Mouse (Mus musculus) erythroblast, embryonic 14.5 days (primary cell): Measurements from ENCODE around the gene Tlr6. TPM values are rescaled to one million over a fixed set of nuclear protein-coding genes. Genes with fewer than 3 reads are reported as not detected.

Experiments
- H3K27me3 ChIP-seq: 2 replicates; pipeline ENCODE4 v1.6.1; 2012; ENCODE audit warnings: inconsistent platforms; ENCODE audit not compliant: control insufficient read depth
- H3K36me3 ChIP-seq: 2 replicates; pipeline ENCODE4 v1.6.1; 2012; ENCODE audit warnings: mild to moderate bottlenecking, inconsistent platforms; ENCODE audit not compliant: control insufficient read depth
- H3K4me1 ChIP-seq: 2 replicates; pipeline ENCODE4 v1.6.1; 2012; ENCODE audit warnings: inconsistent platforms; ENCODE audit not compliant: control insufficient read depth
- H3K4me3 ChIP-seq: replicated peaks from 2 replicates; pipeline ENCODE3; 2012; ENCODE audit warnings: moderate library complexity, mild to moderate bottlenecking, inconsistent platforms
- H3K9me3 ChIP-seq: 2 replicates; pipeline ENCODE4 v1.6.1; 2012; ENCODE audit warnings: low read length, inconsistent platforms, mixed read lengths; ENCODE audit not compliant: control insufficient read depth
- GATA1 ChIP-seq: IDR thresholded peaks from 2 replicates; pipeline ENCODE4 v1.6.1; 2012; ENCODE audit warnings: low read length, inconsistent platforms, mixed read lengths
- TAL1 ChIP-seq: IDR thresholded peaks from 3 replicates; pipeline ENCODE4 v1.6.1; 2012; ENCODE audit warnings: low read length, inconsistent platforms, mixed read lengths
- polyA plus RNA-seq: library from polyadenylated mRNA; stranded (reverse); fragments of >175 nt; gene quantifications from 2 replicates; pipeline ENCODE4 v1.2.3, GENCODE M21; 2012

Tlr6 gene
- polyA plus RNA-seq, 1 experiment = not detected

DNA sequence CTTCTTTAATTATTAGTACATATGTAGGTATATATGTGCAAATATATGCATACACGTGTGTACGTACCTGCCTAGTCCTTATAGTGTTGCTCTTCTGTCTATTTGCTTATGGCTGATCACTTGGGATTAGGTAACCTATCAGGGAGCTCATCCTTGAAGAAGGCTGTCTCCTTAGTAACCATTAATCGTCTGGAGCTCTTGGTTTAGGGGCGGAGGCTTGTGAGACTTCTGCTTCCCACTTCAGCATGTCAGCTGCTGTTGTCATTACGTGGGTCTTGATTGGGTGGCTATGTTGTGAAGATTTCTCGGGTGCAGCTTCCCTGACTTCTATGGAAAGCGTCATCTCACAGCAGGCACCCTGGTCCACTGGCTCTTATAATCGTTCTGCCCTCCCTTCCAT, 17.2 kb upstream of the Tlr6 start:
- Histone ChIP-seq H3K4me3 (no peak overlapping the region), H3K4me1 (no peaks in the 10 kb centered on the region), H3K27me3 (no peaks in the 10 kb centered on the region), H3K36me3 (no peaks in the 10 kb centered on the region; the same call in 1 of the 2 replicates), H3K9me3 (no peaks in the 10 kb centered on the region)
- no peak for TF ChIP-seq TAL1
- no peak for TF ChIP-seq GATA1

DNA sequence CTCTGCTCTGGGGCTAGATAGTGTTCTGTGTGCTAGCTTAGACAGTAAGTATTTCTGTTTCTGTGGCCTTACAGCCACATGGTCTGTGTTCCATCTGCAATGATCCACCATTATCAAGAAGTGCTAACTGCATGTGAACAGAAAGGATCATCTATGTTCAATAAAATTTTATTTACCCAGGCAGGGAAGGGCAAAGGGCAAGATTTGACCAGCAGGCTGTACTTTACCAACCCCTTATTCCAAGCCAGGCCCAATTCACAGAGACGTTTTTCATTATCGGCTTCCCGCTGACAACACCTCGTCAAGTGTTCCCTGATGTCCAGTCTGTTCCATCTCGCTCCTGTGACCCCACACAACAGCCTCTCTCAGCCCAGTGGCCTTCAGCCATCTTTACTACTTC, 15.2 kb upstream of the Tlr6 start:
- Histone ChIP-seq H3K27me3 (peaks cover 11% of the 10 kb centered on the region), H3K4me1 (peaks cover 4% of the 10 kb centered on the region), H3K36me3 (no peaks in the 10 kb centered on the region; the same call in 1 of the 2 replicates), H3K4me3 (no peak overlapping the region), H3K9me3 (no peaks in the 10 kb centered on the region)
- TF ChIP-seq TAL1 (no peak), GATA1 (no peak)

DNA sequence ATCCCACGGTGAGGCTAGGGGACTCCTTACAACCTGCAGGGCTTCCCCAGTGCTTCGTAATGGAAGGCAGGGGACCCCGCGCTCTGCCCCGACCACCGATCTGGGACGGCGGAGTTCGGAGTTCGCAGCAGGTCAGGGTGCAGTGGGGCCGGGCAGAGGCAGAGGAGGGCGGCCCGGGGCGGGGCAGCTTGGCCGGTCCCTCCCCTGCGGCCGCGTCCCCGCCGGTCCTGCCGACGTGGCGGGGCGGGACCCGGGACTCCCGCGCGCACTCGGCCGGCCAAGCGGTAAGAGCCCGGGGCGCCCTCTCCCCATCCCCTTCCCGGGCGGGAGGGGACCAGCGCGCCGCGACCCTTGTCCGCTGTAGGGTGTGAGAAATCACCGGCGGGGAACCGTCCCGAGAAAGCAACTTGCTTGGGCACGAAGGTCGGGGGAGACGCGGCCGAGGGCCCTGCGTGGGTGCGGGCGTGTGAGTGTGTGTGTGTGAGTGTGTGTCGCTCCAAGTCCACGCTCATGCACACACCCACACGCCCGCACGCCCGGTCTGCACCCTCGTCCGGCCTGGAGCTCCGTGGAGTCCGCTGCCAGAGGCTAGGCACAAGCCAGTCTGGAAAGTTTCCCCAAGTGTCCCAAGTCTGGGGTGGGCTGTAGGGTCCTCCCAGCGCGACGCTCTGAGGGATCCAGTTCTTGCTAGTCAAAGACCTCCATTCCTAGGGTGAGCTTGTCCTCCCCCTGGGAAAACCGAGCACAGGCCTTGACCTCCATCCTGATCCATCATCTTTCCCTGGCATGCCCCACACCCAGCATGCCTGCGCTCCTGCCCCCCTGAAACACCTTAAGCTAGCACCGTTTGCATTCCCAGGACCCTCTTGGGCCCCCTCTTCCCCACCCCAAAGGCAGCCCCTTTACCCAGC, 10.2 kb upstream of the Tlr6 start, which contains the start of gene Fam114a1:
Gene Fam114a1 (plus strand): TSS at position 211 of the 911 bp plus-strand sequence.
- Histone ChIP-seq H3K27me3 (peaks cover 25% of the 10 kb centered on the region), H3K36me3 (no peaks in the 10 kb centered on the region; the same call in 1 of the 2 replicates), H3K4me1 (peaks cover 17% of the 10 kb centered on the region), H3K4me3 (peak within 1 kb of the TSS; percentile 62), H3K9me3 (no peaks in the 10 kb centered on the region)
- TF ChIP-seq TAL1 (no peak), GATA1 (no peak)

DNA sequence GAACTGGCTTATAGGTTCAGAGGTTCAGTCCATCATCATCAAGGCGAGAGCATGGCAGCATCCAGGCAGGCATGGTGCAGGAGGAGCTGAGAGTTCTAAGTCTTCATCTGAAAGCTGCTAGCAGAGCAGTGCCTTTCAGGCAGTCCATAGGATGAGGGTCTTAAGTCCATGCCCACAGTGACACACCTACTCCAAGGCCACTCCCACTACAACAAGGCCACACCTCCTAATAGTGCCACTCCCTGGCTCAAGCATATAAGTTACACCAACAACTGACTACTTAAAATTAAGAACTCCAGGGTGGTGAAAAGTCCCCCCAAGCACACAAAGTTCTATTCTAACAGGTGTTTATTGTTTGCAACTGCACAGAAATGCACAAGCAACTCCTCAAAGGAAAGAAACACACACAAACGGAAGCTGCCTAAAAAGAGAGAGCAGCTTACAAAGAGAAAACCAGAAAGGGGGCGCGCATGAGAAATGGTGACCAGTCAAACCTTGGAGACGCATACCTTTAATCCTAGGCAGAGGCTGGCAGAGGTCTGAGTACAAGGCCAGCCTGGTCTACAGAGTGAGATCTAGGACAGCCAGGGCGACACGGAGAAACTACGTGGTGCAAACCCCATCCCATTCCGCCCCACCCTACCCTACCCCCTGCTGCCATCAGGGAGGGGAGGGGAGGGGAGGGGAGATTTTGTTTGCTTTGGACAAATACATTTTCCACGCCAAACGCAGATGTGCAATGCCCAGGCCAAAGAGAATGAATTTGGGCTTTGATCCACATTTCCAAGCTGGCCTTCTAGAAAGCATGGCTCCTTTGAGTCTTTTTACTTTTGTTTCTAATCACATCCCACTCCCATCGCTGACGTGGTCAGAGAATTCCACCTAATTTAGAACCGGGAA, 9.3 kb upstream of the Tlr6 start:
- TF ChIP-seq TAL1 (no peak), GATA1 (no peak)
- Histone ChIP-seq H3K4me1 (peaks cover 17% of the 10 kb centered on the region), H3K27me3 (peaks cover 25% of the 10 kb centered on the region), H3K9me3 (no peaks in the 10 kb centered on the region), H3K36me3 (no peaks in the 10 kb centered on the region; the same call in 1 of the 2 replicates), H3K4me3 (peak overlapping the region; percentile 62)

DNA sequence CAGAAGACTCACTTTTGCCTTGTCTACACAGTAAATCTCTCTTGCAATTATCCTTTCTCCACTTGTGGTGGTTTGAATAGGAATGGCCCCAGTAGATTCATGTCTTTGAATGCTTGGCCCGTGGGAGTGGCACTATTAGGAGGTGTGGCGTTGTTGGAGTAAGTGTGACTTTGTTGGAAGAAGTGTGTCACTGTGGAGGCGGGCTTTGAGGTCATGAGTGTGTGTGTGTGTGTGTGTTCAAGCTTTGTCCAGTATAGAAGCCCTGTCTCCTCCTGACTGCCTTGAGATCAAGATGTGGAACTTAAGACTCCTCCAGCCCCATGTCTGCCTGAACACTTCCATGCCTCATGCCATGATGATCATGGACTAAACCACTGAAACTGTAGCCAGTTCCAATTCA, 3.8 kb upstream of the Tlr6 start:
- no peaks in the 10 kb centered on the region for H3K9me3 ChIP-seq
- no peaks in the 10 kb centered on the region for H3K36me3 ChIP-seq
- TF ChIP-seq GATA1 (no peak), TAL1 (no peak)
- peaks cover 2% of the 10 kb centered on the region; the same call in 1 of the 2 replicates for H3K4me1 ChIP-seq
- no peak overlapping the region for H3K4me3 ChIP-seq
- peaks cover 5% of the 10 kb centered on the region for H3K27me3 ChIP-seq

DNA sequence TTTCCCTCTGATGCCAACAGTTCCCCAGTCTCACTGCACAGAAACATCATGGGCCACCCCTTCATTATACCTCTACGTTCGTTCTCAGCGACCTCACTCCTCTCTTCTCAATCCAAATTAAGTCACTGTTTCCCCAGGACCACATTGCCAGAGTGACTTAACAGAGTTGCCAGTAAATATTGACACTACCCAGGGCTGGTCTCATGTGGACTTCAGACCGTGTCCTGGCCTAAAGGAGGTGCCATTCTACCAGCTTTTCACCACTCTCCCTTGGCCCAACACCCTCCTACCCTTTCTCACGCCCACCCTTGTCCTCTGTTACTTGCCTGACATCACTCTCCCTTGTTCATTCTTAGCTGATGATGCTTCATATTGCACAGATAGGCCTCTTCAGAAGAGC, 3.4 kb upstream of the Tlr6 start:
- peaks cover 2% of the 10 kb centered on the region; the same call in 1 of the 2 replicates for H3K4me1 ChIP-seq
- H3K4me3 ChIP-seq = no peak overlapping the region
- H3K36me3 ChIP-seq = no peaks in the 10 kb centered on the region
- TF ChIP-seq TAL1 (no peak), GATA1 (no peak)
- H3K27me3 ChIP-seq = peaks cover 5% of the 10 kb centered on the region
- no peaks in the 10 kb centered on the region for H3K9me3 ChIP-seq

DNA sequence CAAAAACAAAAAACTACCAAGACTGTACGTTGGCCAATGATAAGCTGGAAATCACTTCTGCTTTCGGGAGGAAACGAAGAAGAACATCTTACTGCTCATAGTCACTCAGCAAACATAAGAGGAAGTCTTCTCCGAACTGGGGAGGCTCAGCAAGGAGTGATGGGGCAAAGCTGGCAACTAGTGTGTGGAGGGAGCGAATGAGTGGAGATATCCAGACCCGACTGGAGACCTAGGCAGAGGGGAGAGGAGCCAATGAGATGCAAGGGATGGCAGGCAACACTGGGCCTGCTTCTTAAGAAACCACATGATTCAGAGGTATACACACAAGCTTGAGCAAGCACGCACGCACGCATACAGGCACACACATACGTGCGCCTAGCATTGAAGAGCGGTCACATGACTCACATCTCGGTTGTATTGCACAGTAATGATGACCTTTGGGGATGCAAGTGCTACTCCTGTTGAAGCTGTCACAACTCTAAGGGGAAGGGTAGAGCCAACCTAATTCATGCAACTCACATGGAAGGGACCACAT, 1.0 kb upstream of the Tlr6 start:
- TF ChIP-seq TAL1 = no peak
- TF ChIP-seq GATA1 = no peak
- peaks cover 5% of the 10 kb centered on the region for H3K27me3 ChIP-seq
- no peaks in the 10 kb centered on the region for H3K36me3 ChIP-seq
- H3K4me3 ChIP-seq = no peak overlapping the region
- peaks cover 2% of the 10 kb centered on the region; the same call in 1 of the 2 replicates for H3K4me1 ChIP-seq
- H3K9me3 ChIP-seq = no peaks in the 10 kb centered on the region

GRCm38 (mm10) chr5:64958991-64959842, 680 bp downstream of the Tlr6 start:
- Histone ChIP-seq H3K36me3 (no peaks in the 10 kb centered on the region), H3K27me3 (peaks cover 5% of the 10 kb centered on the region), H3K9me3 (no peaks in the 10 kb centered on the region), H3K4me1 (peaks cover 2% of the 10 kb centered on the region; the same call in 1 of the 2 replicates), H3K4me3 (peak overlapping the region; percentile 57)
- no peak for TF ChIP-seq GATA1
